Mouse (Mus musculus) midbrain, embryonic 14.5 days (tissue): ENCODE results near the gene Srpr. TPM values are rescaled to one million over a fixed set of nuclear protein-coding genes. Genes with fewer than 3 reads are reported as not detected.

ENCODE experiments used
- ATAC-seq: fragments of 200-750 bp; cut with Nextera tagmentation; 2 replicates; pipeline ENCODE4 v1.8.0; 2017; ENCODE audit warnings: moderate number of reproducible peaks, moderate library complexity; ENCODE audit not compliant: low FRiP score, low TSS enrichment
- DNase-seq: peaks from one replicate; pipeline ENCODE4 v3.0.0-alpha.2; 2015
- H3K27ac ChIP-seq: fragments of 300-500 bp; sonication (generic); replicated peaks from 2 replicates; pipeline ENCODE4 v1.5.1; 2014; ENCODE audit warnings: mild to moderate bottlenecking, low read depth, low read length, moderate library complexity
- H3K27me3 ChIP-seq: fragments of 300-500 bp; sonication (generic); 2 replicates; pipeline ENCODE4 v1.6.1; 2014; ENCODE audit warnings: low read length, control low read depth, mixed read lengths; ENCODE audit not compliant: control insufficient read depth, insufficient read depth
- H3K36me3 ChIP-seq: fragments of 300-500 bp; sonication (generic); 2 replicates; pipeline ENCODE4 v1.6.1; 2014; ENCODE audit warnings: low read length, control low read depth; ENCODE audit not compliant: control insufficient read depth, insufficient read depth
- H3K4me1 ChIP-seq: fragments of 300-500 bp; sonication (generic); 2 replicates; pipeline ENCODE4 v1.6.1; 2014; ENCODE audit warnings: mild to moderate bottlenecking, antibody characterized with exemption, low read length, control low read depth; ENCODE audit not compliant: control insufficient read depth, insufficient read depth
- H3K4me2 ChIP-seq: fragments of 300-500 bp; sonication (generic); 2 replicates; pipeline ENCODE4 v1.6.1; 2014; ENCODE audit warnings: mild to moderate bottlenecking, low read length, moderate library complexity
- H3K4me3 ChIP-seq: fragments of 300-500 bp; sonication (generic); replicated peaks from 2 replicates; pipeline ENCODE4 v1.5.1; 2014; ENCODE audit warnings: low read depth, low read length
- H3K9ac ChIP-seq: fragments of 300-500 bp; sonication (generic); replicated peaks from 2 replicates; pipeline ENCODE4 v1.6.1; 2014; ENCODE audit warnings: mild to moderate bottlenecking, low read length, moderate library complexity
- H3K9me3 ChIP-seq: fragments of 300-500 bp; sonication (generic); 2 replicates; pipeline ENCODE4 v1.6.1; 2016; ENCODE audit warnings: low read length, control low read depth, mixed read lengths; ENCODE audit not compliant: control insufficient read depth
- WGBS: fragments of 180-500 bp; shearing (Covaris S2); extraction: QIAGEN DNeasy Blood & Tissue Kit; methylation state at CpG from one replicate; pipeline ENCODE4 v1.1.7; 2014; 5-methylcytosine and 5-hydroxymethylcytosine counted together
- polyA plus RNA-seq: library from polyadenylated mRNA; unstranded; fragments of >200 nt; fragmentation: Nextera tagmentation; extraction: Ambion mirVana; gene quantifications from 2 replicates; pipeline ENCODE4 v1.2.1, GENCODE M21; 2014

Gene Srpr
- polyA plus RNA-seq, 1 experiment from 2014 or later, result 72.5 TPM

DNA sequence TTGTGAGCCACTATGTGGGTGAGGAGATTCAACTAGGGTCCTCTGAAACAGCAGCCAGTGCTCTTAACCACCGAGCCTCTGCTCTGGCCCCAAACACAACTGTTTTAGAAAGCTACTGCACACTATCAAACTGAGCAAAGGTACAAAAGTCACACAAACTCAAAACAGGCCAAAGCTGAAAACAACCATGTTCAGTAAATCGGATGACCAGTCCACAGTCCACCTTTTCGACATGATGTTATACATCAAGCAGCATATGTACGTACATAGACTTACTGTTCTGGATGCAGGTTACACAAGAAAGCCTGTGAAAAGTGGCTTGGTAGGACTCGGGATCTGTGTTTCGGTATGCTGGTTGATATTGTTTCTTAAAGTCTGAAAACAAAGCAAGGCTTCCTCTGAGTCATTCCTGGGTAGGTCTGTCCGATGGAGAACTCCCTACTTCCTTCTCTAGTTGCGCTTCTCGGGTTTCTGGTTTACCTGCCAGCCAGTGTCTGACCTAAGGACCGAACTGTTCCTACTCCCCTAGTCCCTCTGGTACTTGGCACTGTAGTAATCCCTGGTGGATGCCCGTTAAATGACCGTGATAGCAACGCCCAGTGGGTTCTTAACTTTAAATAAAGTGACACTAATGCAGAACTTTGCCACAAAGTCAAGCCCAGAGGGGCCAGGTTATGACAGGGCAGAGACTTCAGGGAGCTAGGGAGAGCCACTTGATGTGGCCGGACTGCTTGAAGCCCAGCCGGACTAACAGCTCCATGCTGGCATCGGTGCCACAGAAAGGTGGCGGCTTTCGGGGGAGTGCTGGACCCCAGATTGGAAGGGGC, 817 bp upstream of the Srpr start:
- WGBS, result 27% methylated on average over 18 of the region's 18 CpGs
- Histone ChIP-seq H3K4me2 (peak overlapping the region; percentile 74), H3K4me3 (peak overlapping the region; percentile 54), H3K9me3 (no peaks in the 10 kb centered on the region), H3K4me1 (peaks cover 10% of the 10 kb centered on the region), H3K36me3 (peaks cover under 1% of the 10 kb centered on the region; the same call in 1 of the 2 replicates), H3K27ac (no peak overlapping the region), H3K27me3 (no peaks in the 10 kb centered on the region), H3K9ac (peak overlapping the region; percentile 69)
- ATAC-seq (peak; percentile 48; the same call in 1 of the 2 replicates), DNase-seq (peak; percentile 46)

DNA sequence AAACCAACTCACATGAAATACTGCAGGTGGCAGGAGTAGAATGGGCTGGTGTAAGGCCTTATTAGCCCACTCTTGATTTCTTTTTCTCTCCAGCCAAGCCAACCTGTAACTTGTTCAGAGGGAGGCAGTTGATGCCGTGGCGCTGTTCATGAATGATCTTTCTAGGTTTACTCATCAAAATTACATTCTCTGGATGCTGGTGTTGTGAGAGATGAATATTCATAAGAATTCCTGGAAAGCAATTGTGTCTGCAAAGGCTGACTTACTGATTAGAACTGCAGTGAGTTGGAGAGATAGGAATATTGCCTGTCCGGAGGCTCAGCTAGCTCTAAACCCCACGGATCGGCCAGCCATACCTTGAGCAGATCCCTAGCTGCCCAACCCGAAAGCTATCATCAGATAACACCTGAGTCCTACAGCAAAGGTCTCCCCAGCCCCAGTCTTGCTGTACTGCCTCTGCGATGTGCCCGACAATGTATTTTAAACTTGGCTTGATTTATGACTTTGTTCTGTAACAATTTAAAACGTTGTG, 620 bp downstream of the Srpr start:
- Histone ChIP-seq H3K4me2 (peak overlapping the region; percentile 74), H3K9me3 (no peaks in the 10 kb centered on the region), H3K27me3 (no peaks in the 10 kb centered on the region), H3K9ac (peak overlapping the region; percentile 69), H3K27ac (no peak overlapping the region), H3K36me3 (peaks cover 12% of the 10 kb centered on the region), H3K4me1 (peaks cover 10% of the 10 kb centered on the region), H3K4me3 (peak overlapping the region; percentile 54)
- DNase-seq, result peak; percentile 49
- no peak for ATAC-seq
- WGBS, result 52% methylated on average over 9 of the region's 9 CpGs

DNA sequence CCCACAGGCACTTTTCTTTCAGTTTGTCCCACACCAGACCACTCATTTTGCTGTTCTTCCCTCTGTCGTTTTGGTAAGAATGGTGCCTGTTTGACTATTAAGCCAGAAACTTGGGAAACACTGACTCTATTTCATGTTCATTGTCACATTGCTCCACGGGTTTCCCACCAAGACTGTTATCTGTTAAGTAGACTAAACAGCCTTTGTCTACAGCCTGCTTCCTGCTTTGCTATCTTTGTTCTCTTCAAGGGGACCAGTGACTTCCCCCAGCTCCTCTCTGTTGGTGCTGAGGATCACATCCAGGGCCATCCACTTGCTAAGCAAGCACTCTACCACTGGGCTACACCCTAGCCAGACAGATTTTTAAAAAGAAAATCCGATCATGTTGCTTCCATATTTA, 3.6 kb downstream of the Srpr start:
- Histone ChIP-seq H3K27ac (no peak overlapping the region), H3K4me2 (no peak overlapping the region)
- no peak for ATAC-seq

DNA sequence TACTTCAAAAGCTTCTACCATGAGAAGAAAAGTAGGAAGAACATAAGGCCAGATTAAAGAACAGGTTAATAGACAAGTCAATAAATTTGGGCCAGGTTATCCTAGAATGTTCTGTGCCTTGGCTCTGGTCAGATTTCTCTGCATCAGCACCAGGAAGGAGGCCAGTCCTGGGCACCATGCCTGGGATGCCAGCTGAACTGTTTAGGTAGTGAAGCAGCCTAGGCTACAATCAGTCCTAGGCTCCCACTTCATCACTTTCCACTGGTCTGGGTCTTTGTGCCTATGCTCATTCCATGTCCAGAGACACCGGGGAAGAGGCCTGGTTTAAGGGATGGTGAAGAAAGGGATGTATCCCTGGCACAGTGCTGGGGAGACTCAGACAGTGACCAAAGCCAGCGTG, 4.4 kb downstream of the Srpr start:
- H3K27me3 ChIP-seq, result no peaks in the 10 kb centered on the region
- peaks cover 10% of the 10 kb centered on the region for H3K4me1 ChIP-seq
- H3K4me2 ChIP-seq, result no peak overlapping the region
- no peaks in the 10 kb centered on the region for H3K9me3 ChIP-seq
- H3K27ac ChIP-seq, result no peak overlapping the region
- DNase-seq (no peak), ATAC-seq (no peak)
- H3K36me3 ChIP-seq, result peaks cover 39% of the 10 kb centered on the region
- 94% methylated on average over 2 of the region's 2 CpGs for WGBS
- H3K9ac ChIP-seq, result no peak overlapping the region
- no peak overlapping the region for H3K4me3 ChIP-seq

More for the DNA sequence above, 3.6 kb downstream of the Srpr start:
- Histone ChIP-seq H3K9me3 (no peaks in the 10 kb centered on the region), H3K27me3 (no peaks in the 10 kb centered on the region), H3K36me3 (peaks cover 38% of the 10 kb centered on the region), H3K9ac (no peak overlapping the region), H3K4me1 (peaks cover 10% of the 10 kb centered on the region), H3K4me3 (no peak overlapping the region)
- DNase-seq, result no peak
- whole genome bisulfite sequencing, result 78% methylated on average over 3 of the region's 3 CpGs

DNA sequence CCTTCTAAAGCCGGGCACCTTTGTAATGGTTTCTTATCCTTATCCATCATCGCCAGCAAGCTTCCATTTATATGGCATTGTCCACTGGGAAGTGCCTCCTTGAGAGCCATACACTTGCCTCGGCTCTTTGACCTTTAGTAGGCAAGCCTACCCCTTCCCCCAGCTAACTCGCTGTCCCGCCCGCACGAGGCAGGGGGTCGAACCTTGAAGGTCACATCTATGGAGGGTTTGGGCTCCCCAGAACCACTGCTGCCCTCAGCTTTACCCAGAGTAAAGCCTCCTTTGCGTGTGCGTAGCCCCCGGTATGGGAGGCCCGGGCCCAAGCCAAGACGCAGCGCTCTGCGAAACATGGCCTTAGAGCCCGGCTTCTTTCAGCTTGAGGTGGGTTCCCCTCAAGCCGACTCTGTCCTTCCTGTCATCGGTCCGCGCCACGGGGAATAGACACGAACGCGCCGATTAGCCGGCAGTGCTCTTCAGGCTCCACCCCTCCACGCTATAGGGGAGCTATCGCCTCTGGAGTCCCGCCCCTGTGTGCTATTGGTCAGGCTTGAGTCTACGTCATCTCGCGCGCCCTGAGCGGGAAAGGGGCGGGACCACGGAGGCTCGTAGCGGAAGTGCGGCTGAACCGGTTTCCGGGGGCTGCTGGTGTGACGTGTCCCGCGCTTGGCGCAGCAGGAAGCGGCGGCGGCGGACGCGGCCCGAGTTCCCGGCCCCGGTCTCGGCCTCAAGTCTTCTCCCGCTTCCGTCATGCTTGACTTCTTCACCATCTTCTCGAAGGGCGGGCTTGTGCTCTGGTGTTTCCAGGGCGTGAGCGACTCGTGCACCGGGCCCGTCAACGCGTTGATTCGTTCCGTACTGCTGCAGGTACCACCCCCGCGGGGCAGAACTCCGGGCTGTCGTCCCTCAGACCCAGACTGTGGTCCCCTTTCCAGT, 10.8 kb downstream of the Srpr start, which contains the start of gene Foxred1:
Gene Foxred1, minus strand, starts transcription at position 514 of the 933 bp plus-strand sequence.
- WGBS, result under 1% methylated on average over 72 of the region's 72 CpGs
- ATAC-seq, result peak; percentile 100

DNA sequence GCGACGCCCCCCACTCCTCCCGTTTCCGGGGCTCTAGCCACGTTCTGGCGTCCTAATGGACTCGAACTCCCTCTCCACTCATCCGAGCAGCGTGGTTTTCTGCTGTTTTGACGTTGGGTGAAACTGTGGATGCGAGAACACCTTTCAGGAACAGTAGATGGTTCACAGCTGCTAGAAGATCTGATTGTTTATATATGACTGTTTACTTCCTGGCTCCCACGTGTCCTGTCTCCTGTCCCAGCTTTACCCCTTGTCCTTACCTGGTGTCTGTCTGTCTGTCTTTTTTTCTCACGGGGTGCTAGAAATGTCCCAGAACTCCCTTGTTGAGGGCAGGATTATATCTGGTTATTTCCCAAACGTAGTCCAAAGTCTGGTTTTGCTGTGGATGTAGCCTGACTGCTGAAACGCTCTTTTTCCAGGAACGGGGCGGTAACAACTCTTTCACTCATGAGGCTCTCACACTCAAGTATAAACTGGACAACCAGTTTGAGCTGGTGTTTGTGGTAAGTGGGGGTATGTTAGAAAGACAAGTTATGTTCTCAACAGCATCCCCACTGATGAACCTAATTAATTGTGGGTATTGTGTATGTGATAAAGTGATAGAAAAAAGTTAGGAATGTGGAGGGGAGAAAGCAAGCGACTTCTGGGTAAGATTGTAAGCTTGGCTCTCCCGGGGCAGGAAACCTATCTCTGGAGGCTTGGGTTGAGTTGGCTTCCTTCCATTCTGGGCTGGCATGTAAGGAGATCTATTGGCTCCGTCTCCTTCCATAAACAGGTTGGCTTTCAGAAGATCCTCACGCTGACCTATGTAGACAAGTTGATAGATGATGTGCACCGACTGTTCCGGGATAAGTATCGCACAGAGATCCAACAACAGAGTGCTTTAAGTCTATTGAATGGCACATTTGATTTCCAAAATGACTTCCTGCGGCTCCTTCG, 11.9 kb downstream of the Srpr start:
- peak; percentile 42 for DNase-seq
- Histone ChIP-seq H3K36me3 (peaks cover 51% of the 10 kb centered on the region), H3K27ac (peak overlapping the region; percentile 70; the same call in 1 of the 2 replicates), H3K4me1 (peaks cover 15% of the 10 kb centered on the region), H3K9me3 (no peaks in the 10 kb centered on the region), H3K9ac (peak overlapping the region; percentile 76), H3K27me3 (no peaks in the 10 kb centered on the region), H3K4me3 (peak overlapping the region; percentile 85), H3K4me2 (peak overlapping the region; percentile 95)
- WGBS, result 38% methylated on average over 26 of the region's 26 CpGs
- ATAC-seq, result no peak

More for the DNA sequence above, 10.8 kb downstream of the Srpr start, which contains the start of gene Foxred1:
- H3K4me3 ChIP-seq, result peak within 1 kb of the TSS; percentile 85
- H3K4me2 ChIP-seq, result peak within 1 kb of the TSS; percentile 95
- H3K9me3 ChIP-seq, result no peaks in the 10 kb centered on the region
- DNase-seq, result peak; percentile 100
- peak within 1 kb of the TSS; percentile 91 for H3K27ac ChIP-seq
- H3K27me3 ChIP-seq, result no peaks in the 10 kb centered on the region
- H3K4me1 ChIP-seq, result peaks cover 15% of the 10 kb centered on the region
- H3K36me3 ChIP-seq, result peaks cover 55% of the 10 kb centered on the region
- H3K9ac ChIP-seq, result peak within 1 kb of the TSS; percentile 82

DNA sequence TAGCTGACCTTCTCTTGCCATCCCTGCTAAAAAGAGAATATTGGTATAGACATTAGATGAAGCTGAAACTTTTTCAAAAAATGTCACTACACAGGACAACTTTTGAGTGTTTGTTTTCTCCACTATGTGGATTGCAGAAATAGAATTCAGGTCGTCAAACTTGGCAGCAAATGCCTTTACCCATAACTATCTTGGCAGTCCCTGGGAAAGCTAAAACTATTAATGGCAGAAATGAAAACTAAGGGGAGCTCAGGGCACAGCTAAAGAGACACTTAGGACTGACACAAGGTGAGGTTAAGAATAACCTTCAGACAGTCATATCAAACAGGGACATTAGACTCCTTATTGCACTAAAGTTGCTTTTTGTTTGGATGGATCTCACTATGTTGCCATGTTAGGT, 18.0 kb downstream of the Srpr start:
- no peak overlapping the region for H3K9ac ChIP-seq
- H3K36me3 ChIP-seq, result peaks cover 80% of the 10 kb centered on the region
- DNase-seq (no peak), ATAC-seq (no peak)
- no peaks in the 10 kb centered on the region for H3K9me3 ChIP-seq
- no peaks in the 10 kb centered on the region for H3K27me3 ChIP-seq
- H3K4me3 ChIP-seq, result no peak overlapping the region
- no peaks in the 10 kb centered on the region for H3K4me1 ChIP-seq
- no peak overlapping the region for H3K4me2 ChIP-seq
- no peak overlapping the region for H3K27ac ChIP-seq
- WGBS, result 80% methylated on average over 1 of the region's 1 CpGs
